Mouse (Mus musculus) ES-E14 (cell line): ENCODE measurements around the gene Ppil3. TPM values are rescaled to one million over a fixed set of nuclear protein-coding genes. Genes with fewer than 3 reads are reported as not detected.
A peak's percentile ranks its signal among the peaks of the same experiment; 100 is the strongest.

Source experiments
- DNase-seq: peaks from one replicate; pipeline ENCODE4 v3.0.0-alpha.2; 2013; ENCODE audit warnings: low read depth, low spot score
- H3K27ac ChIP-seq: 2 replicates; pipeline ENCODE4 v1.5.1; 2012; ENCODE audit warnings: low read depth, mild to moderate bottlenecking, low read length, moderate library complexity, mixed read lengths; ENCODE audit not compliant: poor library complexity, insufficient read depth, severe bottlenecking
- H3K36me3 ChIP-seq: 2 replicates; pipeline ENCODE4 v1.6.1; 2012; ENCODE audit warnings: mild to moderate bottlenecking, low read length, moderate library complexity, mixed read lengths; ENCODE audit not compliant: control insufficient read depth, poor library complexity, insufficient read depth, severe bottlenecking
- H3K4me1 ChIP-seq, 2 experiments: fragments of 150-350 bp in 1 of 2; sonication (generic) in 1 of 2; 2 replicates each; pipeline ENCODE4 v1.6.1; 2012; ENCODE audit warnings: low read length in 2 of 2, mild to moderate bottlenecking in 1 of 2, mixed read lengths in 1 of 2; ENCODE audit not compliant: control insufficient read depth in 2 of 2, insufficient read depth in 2 of 2, poor library complexity in 1 of 2
- H3K4me3 ChIP-seq, 2 experiments: fragments of 150-350 bp in 1 of 2; sonication (generic) in 1 of 2; 2 replicates each; pipeline ENCODE4 v1.5.1; 2012; ENCODE audit warnings: low read length in 2 of 2, low read depth in 1 of 2, mild to moderate bottlenecking in 1 of 2, mixed read lengths in 1 of 2; ENCODE audit not compliant: insufficient read depth in 1 of 2, poor library complexity in 1 of 2, severe bottlenecking in 1 of 2
- H3K9ac ChIP-seq: 2 replicates; pipeline ENCODE4 v1.6.1; 2012; ENCODE audit warnings: low read depth, mild to moderate bottlenecking, low read length, mixed read lengths; ENCODE audit not compliant: poor library complexity, insufficient read depth, severe bottlenecking
- H3K9me3 ChIP-seq: fragments of 150-350 bp; sonication (generic); 2 replicates; pipeline ENCODE4 v1.6.1; 2012; ENCODE audit warnings: low read depth, mild to moderate bottlenecking, low read length; ENCODE audit not compliant: control insufficient read depth, insufficient read depth
- CHD2 ChIP-seq: IDR thresholded peaks from 2 replicates; pipeline ENCODE4 v1.6.1; 2014; ENCODE audit warnings: mild to moderate bottlenecking, low read depth, low read length, inconsistent platforms
- HCFC1 ChIP-seq: IDR thresholded peaks from 2 replicates; pipeline ENCODE4 v1.6.1; 2012; ENCODE audit warnings: low read length, inconsistent platforms, borderline replicate concordance; ENCODE audit not compliant: insufficient read depth
- MAFK ChIP-seq: IDR thresholded peaks from 2 replicates; pipeline ENCODE4 v1.6.1; 2014; ENCODE audit warnings: mild to moderate bottlenecking, low read depth, low read length, inconsistent platforms; ENCODE audit not compliant: insufficient read depth
- ZC3H11A ChIP-seq: IDR thresholded peaks from 2 replicates; pipeline ENCODE4 v1.6.1; 2012; ENCODE audit warnings: low read depth, mild to moderate bottlenecking, inconsistent platforms, low read length, borderline replicate concordance
- ZNF384 ChIP-seq: IDR thresholded peaks from 2 replicates; pipeline ENCODE4 v1.6.1; 2012; ENCODE audit warnings: low read depth, low read length, inconsistent platforms
- in situ Hi-C, 2 experiments: fragments of 600-800 bp; cut with MboI; formaldehyde crosslinking; loops; one replicate each; pipeline ENCODE4 v1.15.1; 2025; ENCODE audit warnings: low sequenced_read_pairs in 2 of 2, inconsistent platforms in 1 of 2; ENCODE audit not compliant: unreplicated experiment in 2 of 2
- total RNA-seq: library from RNA; depleted of rRNA; stranded (reverse); fragments of 300-350 nt; gene quantifications from 2 replicates; pipeline ENCODE4 v1.2.3, GENCODE M21; 2012

The Ppil3 gene
- total RNA-seq, 1 experiment = 48.5 TPM

- Histone ChIP-seq H3K9me3 (no peaks in the 10 kb centered on the region), H3K36me3 (peaks cover 21% of the 10 kb centered on the region), H3K4me3 (no peak overlapping the region), H3K27ac (no peak overlapping the region; the same call in 1 of the 2 replicates), H3K4me1 (no peaks in the 10 kb centered on the region), H3K9ac (no peak overlapping the region)
- DNase-seq = no peak
- in situ Hi-C loops = loop anchor here in 1 of 2 experiments (25.0 kb wide), 1 partner anchor 1303 kb away; no protein-coding TSS in a partner anchor
- TF ChIP-seq ZNF384 (no peak), MAFK (no peak), HCFC1 (no peak), CHD2 (no peak), ZC3H11A (no peak)
Observed at GRCm38 (mm10) chr1:58409553-58410197, 35.6 kb downstream of the Ppil3 start.

- in situ Hi-C loops = loop anchor here in 1 of 2 experiments (25.0 kb wide), 1 partner anchor 1304 kb away; no protein-coding TSS in a partner anchor
- no peak for TF ChIP-seq MAFK
- no peak for TF ChIP-seq ZNF384
- TF ChIP-seq CHD2 = no peak
- TF ChIP-seq ZC3H11A = no peak
- no peak for TF ChIP-seq HCFC1
- no peak for DNase-seq
- H3K4me1 ChIP-seq = no peaks in the 10 kb centered on the region; a peak in 1 of 4 replicates
- H3K9ac ChIP-seq = no peak overlapping the region
- H3K4me3 ChIP-seq = no peak overlapping the region
- no peaks in the 10 kb centered on the region for H3K9me3 ChIP-seq
- peaks cover 18% of the 10 kb centered on the region for H3K36me3 ChIP-seq
- no peak overlapping the region for H3K27ac ChIP-seq
Observed at GRCm38 (mm10) chr1:58408141-58408540, 37.1 kb downstream of the Ppil3 start.

- Histone ChIP-seq H3K4me3 (no peak overlapping the region), H3K27ac (no peak overlapping the region), H3K36me3 (peaks cover 22% of the 10 kb centered on the region), H3K9me3 (no peaks in the 10 kb centered on the region), H3K4me1 (peaks cover 0 to 3% of the 10 kb centered on the region in 2 experiments; a peak in 2 of 4 replicates), H3K9ac (no peak overlapping the region)
- in situ Hi-C loops = loop anchor here in 1 of 2 experiments (25.0 kb wide), 1 partner anchor 1305 kb away; no protein-coding TSS in a partner anchor
- DNase-seq = no peak
- no peak for TF ChIP-seq ZC3H11A
- 0 out of 2 replicates have a peak, but pooled peaks have one; percentile 28 for TF ChIP-seq CHD2
Observed at GRCm38 (mm10) chr1:58407321-58407720, 38.0 kb downstream of the Ppil3 start.

- no peak for DNase-seq
- Histone ChIP-seq H3K36me3 (peaks cover 35% of the 10 kb centered on the region), H3K9ac (no peak overlapping the region), H3K4me3 (no peak overlapping the region), H3K27ac (no peak overlapping the region), H3K9me3 (no peaks in the 10 kb centered on the region), H3K4me1 (peaks cover 0 to 3% of the 10 kb centered on the region in 2 experiments; a peak in 2 of 4 replicates)
- TF ChIP-seq ZC3H11A (no peak), CHD2 (no peak), ZNF384 (no peak), HCFC1 (no peak), MAFK (no peak)
- in situ Hi-C loops = loop anchor here in 1 of 2 experiments (25.0 kb wide), 1 partner anchor 1309 kb away; no protein-coding TSS in a partner anchor
Observed at GRCm38 (mm10) chr1:58403745-58404144, 41.5 kb downstream of the Ppil3 start.
